Mouse (Mus musculus) T-cell, adult 2 months (primary cell): ENCODE measurements at regions not wholly inside any gene's neighbourhood (a gene's known extent, or its start where the extent isn't known, plus 50 kb on each side); places are given as distances from the start of the nearest gene placed in this dataset.

Experiments used
- DNase-seq: peaks from one replicate; pipeline ENCODE4 v3.0.0; 2022; ENCODE audit warnings: low spot score

GRCm38 (mm10) chr13:113536306-113536705 is 82.1 kb downstream of the Snx18 start:
- no peak for DNase-seq

GRCm38 (mm10) chr13:113534664-113535455 is 83.5 kb downstream of the Snx18 start:
- DNase-seq: no peak

GRCm38 (mm10) chr13:113533884-113534445 is 84.4 kb downstream of the Snx18 start:
- no peak for DNase-seq

- DNase-seq: no peak
These were observed 91.4 kb downstream of the Snx18 start for GRCm38 (mm10) chr13:113526997-113527396.

- DNase-seq: no peak
These were observed 94.9 kb downstream of the Snx18 start for GRCm38 (mm10) chr13:113523503-113523902.

GRCm38 (mm10) chr13:113518144-113518543 is 100.2 kb downstream of the Snx18 start:
- DNase-seq: no peak

- no peak for DNase-seq
These were observed 102.3 kb downstream of the Snx18 start for GRCm38 (mm10) chr13:113516102-113516501.

- DNase-seq: no peak
These were observed 103.2 kb downstream of the Snx18 start for GRCm38 (mm10) chr13:113515162-113515600.

GRCm38 (mm10) chr13:113509403-113510185 is 108.8 kb downstream of the Snx18 start:
- no peak for DNase-seq

GRCm38 (mm10) chr13:113508124-113508728 is 110.1 kb downstream of the Snx18 start:
- no peak for DNase-seq

- DNase-seq: no peak
These were observed 115.8 kb downstream of the Snx18 start for GRCm38 (mm10) chr13:113502528-113502927.

GRCm38 (mm10) chr13:113502059-113502458 is 116.3 kb downstream of the Snx18 start:
- DNase-seq: no peak

GRCm38 (mm10) chr13:113500373-113500990 is 117.9 kb downstream of the Snx18 start:
- DNase-seq: no peak

GRCm38 (mm10) chr13:113499079-113499710 is 119.2 kb downstream of the Snx18 start:
- no peak for DNase-seq

GRCm38 (mm10) chr13:113495595-113496285 is 122.6 kb downstream of the Snx18 start:
- DNase-seq: no peak

- no peak for DNase-seq
These were observed 123.2 kb downstream of the Snx18 start for GRCm38 (mm10) chr13:113495136-113495535.

- DNase-seq: no peak
These were observed 123.7 kb downstream of the Snx18 start for GRCm38 (mm10) chr13:113494688-113495087.

GRCm38 (mm10) chr13:113489951-113490822 is 128.2 kb downstream of the Snx18 start:
- DNase-seq: no peak

- no peak for DNase-seq
These were observed 131.9 kb downstream of the Snx18 start for GRCm38 (mm10) chr13:113486368-113486955.
